Mouse (Mus musculus): ENCODE measurements at regions not wholly inside any gene's neighbourhood (a gene's known extent, or its start where the extent isn't known, plus 50 kb on each side); places are given as distances from the start of the nearest gene placed in this dataset.

- no peak for ATAC-seq (ENCODE audit: insufficient number of reproducible peaks, low FRiP score, low TSS enrichment, low read depth)
Measured at GRCm38 (mm10) chr6:16999451-17000139, 65.4 kb upstream of the Tes start.

GRCm38 (mm10) chr6:16995495-16995936 lies 69.4 kb upstream of the Tes start:
- no peaks in the 10 kb centered on the region for H3K36me3 ChIP-seq
- no peak overlapping the region for H3K4me2 ChIP-seq (replicated peaks)
- 0 out of 2 replicates have a peak, but pooled peaks cover 4% of the 10 kb centered on the region for H3K27me3 ChIP-seq
- no peak for ATAC-seq (ENCODE audit: insufficient number of reproducible peaks, low FRiP score, low TSS enrichment, low read depth)
- no peak overlapping the region for H3K27ac ChIP-seq (replicated peaks)
- 19% methylated on average over 10 of the region's 10 CpGs for WGBS
- H3K4me3 ChIP-seq (replicated peaks), result no peak overlapping the region
- H3K9me3 ChIP-seq (replicated peaks), result no peaks in the 10 kb centered on the region
- H3K9ac ChIP-seq, result no peak overlapping the region
- no peaks in the 10 kb centered on the region for H3K4me1 ChIP-seq

More at GRCm38 (mm10) chr6:16999451-17000139, 65.4 kb upstream of the Tes start:
- Histone ChIP-seq H3K4me3 (replicated peaks) (peak overlapping the region; percentile 9; the same call in 1 of the 2 replicates), H3K4me2 (replicated peaks) (peak overlapping the region; percentile 35), H3K9me3 (replicated peaks) (no peaks in the 10 kb centered on the region), H3K27ac (replicated peaks) (no peak overlapping the region), H3K4me1 (no peaks in the 10 kb centered on the region), H3K36me3 (no peaks in the 10 kb centered on the region), H3K9ac (no peak overlapping the region), H3K27me3 (0 out of 2 replicates have a peak, but pooled peaks cover 4% of the 10 kb centered on the region)
- WGBS, result 53% methylated on average over 21 of the region's 21 CpGs

- ATAC-seq (ENCODE audit: insufficient number of reproducible peaks, low FRiP score, low TSS enrichment, low read depth), result no peak
- H3K36me3 ChIP-seq, result no peaks in the 10 kb centered on the region
- no peak overlapping the region for H3K27ac ChIP-seq (replicated peaks)
- no peak overlapping the region for H3K4me3 ChIP-seq (replicated peaks)
- WGBS, result 5% methylated on average over 8 of the region's 8 CpGs
- no peaks in the 10 kb centered on the region for H3K4me1 ChIP-seq
- H3K9me3 ChIP-seq (replicated peaks), result no peaks in the 10 kb centered on the region
- H3K4me2 ChIP-seq (replicated peaks), result no peak overlapping the region
- no peak overlapping the region for H3K9ac ChIP-seq
- 0 out of 2 replicates have a peak, but pooled peaks cover 4% of the 10 kb centered on the region for H3K27me3 ChIP-seq
Measured at GRCm38 (mm10) chr6:16994711-16995110, 70.2 kb upstream of the Tes start.

- no peak overlapping the region for H3K4me3 ChIP-seq (replicated peaks)
- no peak overlapping the region for H3K4me2 ChIP-seq (replicated peaks)
- ATAC-seq (ENCODE audit: insufficient number of reproducible peaks, low FRiP score, low TSS enrichment, low read depth), result no peak
Measured at GRCm38 (mm10) chr6:16991996-16992591, 72.9 kb upstream of the Tes start.

GRCm38 (mm10) chr6:16978206-16978505 lies 79.9 kb upstream of the Tfec start:
- no peak overlapping the region for H3K27ac ChIP-seq (replicated peaks)
- H3K36me3 ChIP-seq, result no peaks in the 10 kb centered on the region
- no peaks in the 10 kb centered on the region for H3K9me3 ChIP-seq (replicated peaks)
- 19% methylated on average over 3 of the region's 3 CpGs for WGBS
- H3K4me1 ChIP-seq, result no peaks in the 10 kb centered on the region
- H3K4me2 ChIP-seq (replicated peaks), result no peak overlapping the region
- 0 out of 2 replicates have a peak, but pooled peaks cover 3% of the 10 kb centered on the region for H3K27me3 ChIP-seq
- ATAC-seq (ENCODE audit: insufficient number of reproducible peaks, low FRiP score, low TSS enrichment, low read depth), result no peak
- no peak overlapping the region for H3K4me3 ChIP-seq (replicated peaks)
- no peak overlapping the region for H3K9ac ChIP-seq

More at GRCm38 (mm10) chr6:16991996-16992591, 72.9 kb upstream of the Tes start:
- Histone ChIP-seq H3K9me3 (replicated peaks) (no peaks in the 10 kb centered on the region), H3K27ac (replicated peaks) (no peak overlapping the region), H3K27me3 (0 out of 2 replicates have a peak, but pooled peaks cover 4% of the 10 kb centered on the region), H3K9ac (no peak overlapping the region), H3K36me3 (no peaks in the 10 kb centered on the region), H3K4me1 (no peaks in the 10 kb centered on the region)
- 64% methylated on average over 15 of the region's 15 CpGs for WGBS

- Histone ChIP-seq H3K4me2 (replicated peaks) (no peak overlapping the region), H3K9ac (no peak overlapping the region), H3K9me3 (replicated peaks) (no peaks in the 10 kb centered on the region), H3K27ac (replicated peaks) (no peak overlapping the region), H3K27me3 (0 out of 2 replicates have a peak, but pooled peaks cover 3% of the 10 kb centered on the region), H3K36me3 (no peaks in the 10 kb centered on the region), H3K4me1 (no peaks in the 10 kb centered on the region), H3K4me3 (replicated peaks) (no peak overlapping the region)
- 64% methylated on average over 14 of the region's 14 CpGs for WGBS
- no peak for ATAC-seq (ENCODE audit: insufficient number of reproducible peaks, low FRiP score, low TSS enrichment, low read depth)
Measured at GRCm38 (mm10) chr6:16977392-16978205, 79.4 kb upstream of the Tfec start.

GRCm38 (mm10) chr6:16965658-16966057 lies 67.4 kb upstream of the Tfec start:
- H3K9ac ChIP-seq, result no peak overlapping the region
- H3K9me3 ChIP-seq (replicated peaks), result no peaks in the 10 kb centered on the region
- H3K27me3 ChIP-seq, result no peaks in the 10 kb centered on the region
- H3K27ac ChIP-seq (replicated peaks), result no peak overlapping the region
- 52% methylated on average over 5 of the region's 5 CpGs for WGBS
- no peak overlapping the region for H3K4me2 ChIP-seq (replicated peaks)
- no peak overlapping the region for H3K4me3 ChIP-seq (replicated peaks)
- ATAC-seq (ENCODE audit: insufficient number of reproducible peaks, low FRiP score, low TSS enrichment, low read depth), result no peak
- no peaks in the 10 kb centered on the region for H3K4me1 ChIP-seq
- H3K36me3 ChIP-seq, result no peaks in the 10 kb centered on the region

GRCm38 (mm10) chr6:16964362-16964761 lies 66.1 kb upstream of the Tfec start:
- Histone ChIP-seq H3K27ac (replicated peaks) (no peak overlapping the region), H3K36me3 (no peaks in the 10 kb centered on the region), H3K4me3 (replicated peaks) (no peak overlapping the region), H3K4me1 (no peaks in the 10 kb centered on the region), H3K4me2 (replicated peaks) (no peak overlapping the region), H3K9me3 (replicated peaks) (no peaks in the 10 kb centered on the region), H3K27me3 (no peaks in the 10 kb centered on the region), H3K9ac (no peak overlapping the region)
- 60% methylated on average over 2 of the region's 2 CpGs for WGBS
- ATAC-seq (ENCODE audit: insufficient number of reproducible peaks, low FRiP score, low TSS enrichment, low read depth), result no peak

GRCm38 (mm10) chr6:16963958-16964357 lies 65.7 kb upstream of the Tfec start:
- no peak overlapping the region for H3K4me2 ChIP-seq (replicated peaks)
- no peaks in the 10 kb centered on the region for H3K4me1 ChIP-seq
- no peaks in the 10 kb centered on the region for H3K36me3 ChIP-seq
- ATAC-seq (ENCODE audit: insufficient number of reproducible peaks, low FRiP score, low TSS enrichment, low read depth), result no peak
- H3K4me3 ChIP-seq (replicated peaks), result no peak overlapping the region
- no peaks in the 10 kb centered on the region for H3K9me3 ChIP-seq (replicated peaks)
- H3K9ac ChIP-seq, result no peak overlapping the region
- no peak overlapping the region for H3K27ac ChIP-seq (replicated peaks)
- H3K27me3 ChIP-seq, result no peaks in the 10 kb centered on the region
- WGBS, result 66% methylated on average over 3 of the region's 3 CpGs

GRCm38 (mm10) chr6:16958102-16958501 lies 59.9 kb upstream of the Tfec start:
- H3K4me3 ChIP-seq (replicated peaks), result no peak overlapping the region
- H3K9ac ChIP-seq, result no peak overlapping the region
- no peaks in the 10 kb centered on the region for H3K27me3 ChIP-seq
- H3K36me3 ChIP-seq, result no peaks in the 10 kb centered on the region
- ATAC-seq (ENCODE audit: insufficient number of reproducible peaks, low FRiP score, low TSS enrichment, low read depth), result no peak
- H3K9me3 ChIP-seq (replicated peaks), result no peaks in the 10 kb centered on the region
- no peaks in the 10 kb centered on the region for H3K4me1 ChIP-seq
- WGBS, result 60% methylated on average over 3 of the region's 3 CpGs
- no peak overlapping the region for H3K27ac ChIP-seq (replicated peaks)
- no peak overlapping the region for H3K4me2 ChIP-seq (replicated peaks)

GRCm38 (mm10) chr6:16956771-16957435 lies 58.7 kb upstream of the Tfec start:
- H3K27me3 ChIP-seq, result no peaks in the 10 kb centered on the region
- WGBS, result 54% methylated on average over 6 of the region's 6 CpGs
- no peaks in the 10 kb centered on the region for H3K4me1 ChIP-seq
- no peak overlapping the region for H3K27ac ChIP-seq (replicated peaks)
- H3K36me3 ChIP-seq, result no peaks in the 10 kb centered on the region
- H3K4me3 ChIP-seq (replicated peaks), result no peak overlapping the region
- no peaks in the 10 kb centered on the region for H3K9me3 ChIP-seq (replicated peaks)
- no peak overlapping the region for H3K4me2 ChIP-seq (replicated peaks)
- H3K9ac ChIP-seq, result no peak overlapping the region
- no peak for ATAC-seq (ENCODE audit: insufficient number of reproducible peaks, low FRiP score, low TSS enrichment, low read depth)
